Mouse (Mus musculus) CH12.LX (cell line): ENCODE data around the gene 1700011L22Rik. TPM values are rescaled to one million over a fixed set of nuclear protein-coding genes. Genes with fewer than 3 reads are reported as not detected.

Experiments
- DNase-seq: peaks from one replicate; pipeline ENCODE4 v3.0.0-alpha.2; 2013; ENCODE audit errors: extremely low read depth
- H3K27ac ChIP-seq: 2 replicates; pipeline ENCODE4 v1.5.1; 2012; ENCODE audit warnings: low read depth, mild to moderate bottlenecking, control low read depth, moderate library complexity; ENCODE audit not compliant: insufficient read depth
- H3K27me3 ChIP-seq: replicated peaks from 2 replicates; pipeline ENCODE3; 2012; ENCODE audit warnings: inconsistent platforms
- H3K36me3 ChIP-seq, 2 experiments: replicated peaks in 1 of 2; 2 replicates each; pipeline versions ENCODE3 to v1.6.1; 2012; ENCODE audit warnings: inconsistent platforms in 1 of 2, low read length in 1 of 2, mild to moderate bottlenecking in 1 of 2, mixed read lengths in 1 of 2, moderate library complexity in 1 of 2; ENCODE audit not compliant: control insufficient read depth in 1 of 2, insufficient read depth in 1 of 2
- H3K4me1 ChIP-seq, 2 experiments: 2 replicates each; pipeline ENCODE4 v1.6.1; 2012; ENCODE audit warnings: inconsistent platforms in 1 of 2, moderate library complexity in 1 of 2; ENCODE audit not compliant: insufficient read depth in 2 of 2, control insufficient read depth in 1 of 2
- H3K4me2 ChIP-seq: 2 replicates; pipeline ENCODE4 v1.6.1; 2012; ENCODE audit warnings: low read depth, mild to moderate bottlenecking, control low read depth; ENCODE audit not compliant: poor library complexity, insufficient read depth, severe bottlenecking
- H3K4me3 ChIP-seq, 3 experiments: fragments of 150-350 bp in 1 of 3; sonication (generic) in 1 of 3; replicated peaks in 1 of 3; 2 replicates each; pipeline versions ENCODE3 to v1.5.1; 2011 to 2012; ENCODE audit warnings: low read depth in 2 of 3, low read length in 2 of 3, mild to moderate bottlenecking in 2 of 3, moderate library complexity in 2 of 3, control low read depth in 1 of 3, improper control_type of control experiment in 1 of 3, inconsistent platforms in 1 of 3, mixed read lengths in 1 of 3; ENCODE audit not compliant: poor library complexity in 1 of 3
- H3K79me2 ChIP-seq: replicated peaks from 2 replicates; pipeline ENCODE4 v1.6.1; 2012; ENCODE audit warnings: mild to moderate bottlenecking, moderate library complexity; ENCODE audit not compliant: control insufficient read depth, poor library complexity, insufficient read depth, severe bottlenecking; ENCODE audit errors: extremely low read depth
- H3K9ac ChIP-seq: 2 replicates; pipeline ENCODE4 v1.6.1; 2012; ENCODE audit warnings: low read depth, mild to moderate bottlenecking, control low read depth, moderate library complexity; ENCODE audit not compliant: insufficient read depth
- H3K9me3 ChIP-seq: replicated peaks from 2 replicates; pipeline ENCODE3; 2012; ENCODE audit warnings: low read length, inconsistent platforms, mixed read lengths
- BHLHE40 ChIP-seq: IDR thresholded peaks from 2 replicates; pipeline ENCODE4 v1.6.1; 2011; ENCODE audit warnings: mild to moderate bottlenecking, low read depth, low read length, improper control_type of control experiment
- CHD2 ChIP-seq: IDR thresholded peaks from 2 replicates; pipeline ENCODE4 v1.6.1; 2011; ENCODE audit warnings: low read length, improper control_type of control experiment
- CTCF ChIP-seq, 2 experiments: IDR thresholded peaks in 1 of 2; conservative IDR thresholded peaks in 1 of 2; 2 replicates each; pipeline ENCODE4 v1.5.1; 2011 to 2012; ENCODE audit warnings: low read depth in 2 of 2, low read length in 2 of 2, improper control_type of control experiment in 1 of 2, inconsistent platforms in 1 of 2, mild to moderate bottlenecking in 1 of 2, moderate library complexity in 1 of 2
- E2F4 ChIP-seq: IDR thresholded peaks from 2 replicates; pipeline ENCODE4 v1.6.1; 2011; ENCODE audit warnings: low read depth, low read length, improper control_type of control experiment; ENCODE audit not compliant: insufficient replicate concordance
- ETS1 ChIP-seq: conservative IDR thresholded peaks from 2 replicates; pipeline ENCODE4 v1.6.1; 2012; ENCODE audit warnings: low read depth, mild to moderate bottlenecking, inconsistent platforms, low read length, improper control_type of control experiment, moderate library complexity
- IRF4 ChIP-seq: IDR thresholded peaks from 2 replicates; pipeline ENCODE4 v1.6.1; 2014; ENCODE audit warnings: low read depth, mild to moderate bottlenecking, inconsistent platforms, low read length, improper control_type of control experiment
- KAT2A ChIP-seq: IDR thresholded peaks from 2 replicates; pipeline ENCODE4 v1.6.1; 2012; ENCODE audit warnings: low read length, improper control_type of control experiment, inconsistent platforms; ENCODE audit not compliant: insufficient replicate concordance
- NRF1 ChIP-seq: IDR thresholded peaks from 2 replicates; pipeline ENCODE4 v1.6.1; 2014; ENCODE audit warnings: low read depth, mild to moderate bottlenecking, inconsistent platforms, low read length, improper control_type of control experiment, moderate library complexity
- PAX5 ChIP-seq: IDR thresholded peaks from 2 replicates; pipeline ENCODE4 v1.6.1; 2012; ENCODE audit warnings: low read length, inconsistent platforms, mixed read lengths
- POLR2A ChIP-seq: IDR thresholded peaks from 2 replicates; pipeline ENCODE4 v1.6.1; 2011; ENCODE audit warnings: low read depth, mild to moderate bottlenecking, improper control_type of control experiment, low read length
- POLR2AphosphoS2 ChIP-seq: IDR thresholded peaks from 2 replicates; pipeline ENCODE4 v1.6.1; 2011; ENCODE audit warnings: low read depth, low read length, improper control_type of control experiment
- RAD21 ChIP-seq: IDR thresholded peaks from 2 replicates; pipeline ENCODE4 v1.6.1; 2011; ENCODE audit warnings: low read depth, mild to moderate bottlenecking, low read length, improper control_type of control experiment, moderate library complexity
- SMC3 ChIP-seq: IDR thresholded peaks from 2 replicates; pipeline ENCODE4 v1.6.1; 2011; ENCODE audit warnings: low read depth, low read length, improper control_type of control experiment
- TBP ChIP-seq: conservative IDR thresholded peaks from 2 replicates; pipeline ENCODE4 v1.6.1; 2011; ENCODE audit warnings: low read depth, low read length, improper control_type of control experiment
- TCF12 ChIP-seq: IDR thresholded peaks from 2 replicates; pipeline ENCODE4 v1.6.1; 2014; ENCODE audit warnings: low read depth, mild to moderate bottlenecking, inconsistent platforms, low read length, improper control_type of control experiment
- USF1 ChIP-seq: IDR thresholded peaks from 2 replicates; pipeline ENCODE4 v1.6.1; 2014; ENCODE audit warnings: low read depth, mild to moderate bottlenecking, inconsistent platforms, low read length, improper control_type of control experiment
- ZC3H11A ChIP-seq: IDR thresholded peaks from 2 replicates; pipeline ENCODE4 v1.6.1; 2012; ENCODE audit warnings: low read depth, mild to moderate bottlenecking, inconsistent platforms, low read length, improper control_type of control experiment
- ZMIZ1 ChIP-seq: IDR thresholded peaks from 2 replicates; pipeline ENCODE4 v1.6.1; 2012; ENCODE audit warnings: low read depth, mild to moderate bottlenecking, inconsistent platforms, low read length, improper control_type of control experiment
- ZNF384 ChIP-seq: IDR thresholded peaks from 2 replicates; pipeline ENCODE4 v1.6.1; 2012; ENCODE audit warnings: low read depth, low read length, improper control_type of control experiment, inconsistent platforms
- dilution Hi-C: fragments of 300-500 bp; cut with MboI; formaldehyde crosslinking; loops from 2 replicates; pipeline ENCODE4 v1.14.3; 2020; ENCODE audit warnings: low sequenced_read_pairs; ENCODE audit not compliant: extremely low pct_unique_long_range_greater_than_20kb, extremely low pct_ligation_motif_present
- in situ Hi-C: fragments of 300-500 bp; cut with MboI; formaldehyde crosslinking; loops from 3 replicates; pipeline ENCODE4 v1.14.3; 2019; ENCODE audit warnings: low sequenced_read_pairs, low pct_ligation_motif_present, low pct_unique_long_range_greater_than_20kb, mixed read lengths
- polyA plus RNA-seq: library from polyadenylated mRNA; unstranded; fragments of >175 nt; gene quantifications from 2 replicates; pipeline ENCODE4 v1.2.1, GENCODE M21; 2012; ENCODE audit warnings: low read depth; ENCODE audit not compliant: insufficient read length
- total RNA-seq, 2 experiments: library from RNA; depleted of rRNA; stranded (reverse); fragments of 300-350 nt in 1 of 2; fragments of >200 nt in 1 of 2; gene quantifications; 2 replicates each; pipeline ENCODE4 v1.2.3; 2012 to 2014

The 1700011L22Rik gene
- total and polyA plus RNA-seq, 3 experiments, result not detected

- H3K79me2 ChIP-seq, result no peaks in the 10 kb centered on the region
- H3K9me3 ChIP-seq, result peaks cover 15% of the 10 kb centered on the region
- in situ Hi-C loops, result no loop called here
- no peak overlapping the region for H3K27ac ChIP-seq
- dilution Hi-C loops, result no loop called here
- peaks cover 7 to 30% of the 10 kb centered on the region in 2 experiments for H3K36me3 ChIP-seq
- TF ChIP-seq KAT2A (no peak), USF1 (no peak), CTCF (conservative IDR thresholded peaks at IDR 0.05 in 1 of 2, IDR thresholded peaks at IDR 0.05 in 1 of 2; ENCODE audit: low read depth in 2 of 2, low read length in 2 of 2) (no peak), POLR2A (no peak), E2F4 (no peak), TCF12 (no peak), ZC3H11A (no peak), ZMIZ1 (no peak), ETS1 (no peak), NRF1 (no peak), POLR2AphosphoS2 (no peak), ZNF384 (no peak), BHLHE40 (no peak), PAX5 (no peak), CHD2 (no peak)
- TF ChIP-seq, all 38 proteins: peak for 0
- no peaks in the 10 kb centered on the region for H3K27me3 ChIP-seq
- H3K4me3 ChIP-seq, result no peak overlapping the region
- no peak overlapping the region for H3K4me2 ChIP-seq
- H3K9ac ChIP-seq, result no peak overlapping the region
- DNase-seq, result no peak
- peaks cover 3 to 23% of the 10 kb centered on the region in 2 experiments; a peak in 3 of 4 replicates for H3K4me1 ChIP-seq
Observed at GRCm38 (mm10) chr8:79229266-79229888, 19.0 kb downstream of the 1700011L22Rik start.

- no peak for DNase-seq
- in situ Hi-C loops, result no loop called here
- peaks cover 17% of the 10 kb centered on the region for H3K9me3 ChIP-seq
Observed at GRCm38 (mm10) chr8:79227916-79228315, 20.5 kb downstream of the 1700011L22Rik start.

More at GRCm38 (mm10) chr8:79227916-79228315, 20.5 kb downstream of the 1700011L22Rik start:
- no peaks in the 10 kb centered on the region for H3K27me3 ChIP-seq
- no peak overlapping the region for H3K4me3 ChIP-seq
- TF ChIP-seq SMC3 (no peak), IRF4 (no peak), KAT2A (no peak), RAD21 (no peak), TBP (no peak)
- H3K27ac ChIP-seq, result no peak overlapping the region
- dilution Hi-C loops, result no loop called here
- H3K4me1 ChIP-seq, result peaks cover 3 to 23% of the 10 kb centered on the region in 2 experiments; a peak in 3 of 4 replicates
- no peak overlapping the region for H3K4me2 ChIP-seq
- peaks cover 7 to 30% of the 10 kb centered on the region in 2 experiments for H3K36me3 ChIP-seq
- H3K79me2 ChIP-seq, result no peaks in the 10 kb centered on the region
- H3K9ac ChIP-seq, result no peak overlapping the region
